Mouse (Mus musculus): Measurements from ENCODE around the gene Igtp.
"Not testable (repeated sequence)": the region's sequence is repeated elsewhere in the genome, so short reads cannot be mapped to it uniquely, and the experiment has no call there.

Gene Igtp

GRCm38 (mm10) chr11:58199229-58200037 is at the start of gene Igtp, which contains the start of gene Irgm2:
Gene Igtp (plus strand): TSS chr11:58199556.
Gene Irgm2 (plus strand): TSS chr11:58199618.
- DNase-seq (ENCODE audit: low spot score), result not testable (repeated sequence)

GRCm38 (mm10) chr11:58155458-58155857 is 43.9 kb upstream of the Igtp start:
- DNase-seq (ENCODE audit: low spot score), result no peak

GRCm38 (mm10) chr11:58156871-58157270 is 42.5 kb upstream of the Igtp start:
- no peak for DNase-seq (ENCODE audit: low spot score)

DNA sequence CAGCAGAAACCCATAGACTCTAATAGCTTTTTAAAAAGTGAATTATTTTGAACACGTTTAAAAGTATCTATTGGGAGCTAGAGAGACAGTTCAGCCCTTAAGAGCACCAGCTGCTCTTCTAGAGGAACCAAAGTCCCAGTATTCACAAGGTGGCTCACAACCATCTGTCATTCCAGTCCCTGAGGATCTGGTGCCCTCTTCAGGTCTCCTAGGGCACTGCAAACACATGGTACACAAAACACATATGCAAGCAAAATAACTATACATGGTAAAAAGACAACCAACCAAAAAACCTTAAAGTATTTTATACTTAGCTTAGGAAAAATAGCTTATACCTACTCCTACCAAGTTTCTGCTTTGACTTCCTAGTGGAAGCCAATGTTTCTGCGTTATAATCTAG is 34.3 kb upstream of the Igtp start:
- no peak for DNase-seq (ENCODE audit: low spot score)

DNA sequence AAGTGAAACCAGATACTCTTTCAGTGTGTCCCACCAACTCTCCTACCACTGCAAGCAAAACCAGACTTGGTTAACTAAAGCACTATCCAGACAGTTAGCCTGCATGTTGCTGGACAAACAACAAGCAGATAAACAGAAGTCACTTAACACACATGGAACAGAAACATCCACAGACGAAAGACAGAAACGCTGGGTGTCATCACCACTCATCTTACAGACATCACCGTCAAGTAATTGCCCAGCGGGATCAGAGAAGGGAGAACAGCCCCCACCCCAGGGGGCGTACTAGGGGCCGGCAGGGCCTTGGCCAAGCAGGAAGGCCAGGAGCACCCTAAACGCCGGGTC is 31.6 kb upstream of the Igtp start:
- DNase-seq (ENCODE audit: low spot score), result no peak

- DNase-seq (ENCODE audit: low spot score), result peak; percentile 72
These were observed 31.0 kb upstream of the Igtp start, which contains the start of gene Gemin5 for GRCm38 (mm10) chr11:58168167-58168915. Gene Gemin5 (minus strand): TSS chr11:58168539.

DNA sequence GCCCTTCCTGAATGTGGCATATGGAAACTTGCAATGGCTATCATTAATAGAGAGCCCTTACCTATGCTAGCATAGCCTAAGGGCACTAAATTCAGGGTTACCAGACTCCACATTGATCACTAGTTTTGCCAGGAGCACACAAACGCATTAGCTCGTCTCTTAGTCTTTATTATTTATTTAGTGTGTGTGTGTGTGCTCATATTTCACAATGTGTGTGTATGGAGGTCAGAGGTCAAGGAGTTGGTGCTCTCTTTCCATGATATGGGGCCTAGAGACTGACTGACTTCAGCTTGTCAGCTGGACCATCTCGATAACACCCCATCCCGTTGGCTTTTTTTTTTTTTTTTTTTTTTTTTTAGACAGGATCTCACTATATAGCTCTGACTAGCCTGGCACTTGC is 29.7 kb upstream of the Igtp start:
- no peak for DNase-seq (ENCODE audit: low spot score)

DNA sequence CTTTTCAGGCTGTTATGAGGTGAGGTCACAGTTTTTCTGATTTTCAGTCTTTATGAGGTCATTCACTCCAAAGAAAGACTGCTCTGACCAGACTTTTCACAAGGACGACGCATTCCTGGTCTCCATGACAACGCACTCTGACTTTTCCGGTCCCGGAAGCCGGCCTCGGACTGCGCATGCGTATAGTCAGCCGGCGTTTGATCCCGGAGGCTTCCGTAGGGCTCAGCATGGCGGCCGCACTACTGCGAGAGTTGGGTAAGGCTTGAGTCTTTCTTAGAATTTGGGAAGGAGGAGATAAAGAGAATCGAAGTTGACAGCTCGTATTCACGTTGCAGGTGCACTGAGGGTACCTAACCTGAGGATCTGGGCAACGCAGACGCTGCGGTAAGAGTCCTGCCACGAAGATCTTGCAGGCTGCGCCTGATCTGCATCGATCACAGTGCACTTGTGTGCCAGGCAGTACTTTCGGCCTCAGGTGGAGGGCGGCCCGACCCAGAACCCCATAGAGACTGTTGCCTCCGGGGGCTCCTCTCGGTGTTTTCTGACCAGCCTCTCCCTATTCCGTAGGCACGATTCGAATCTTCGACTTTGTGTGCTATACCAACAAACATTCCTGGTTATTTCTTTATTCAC is 27.8 kb upstream of the Igtp start, which contains the start of gene Mrpl22:
Gene Mrpl22 (plus strand): TSS at position 203 of the 633 bp plus-strand sequence.
- peak; percentile 91 for DNase-seq (ENCODE audit: low spot score)

- DNase-seq (ENCODE audit: low spot score), result peak; percentile 88
These were observed 19.8 kb upstream of the Igtp start for GRCm38 (mm10) chr11:58179563-58179962.

DNA sequence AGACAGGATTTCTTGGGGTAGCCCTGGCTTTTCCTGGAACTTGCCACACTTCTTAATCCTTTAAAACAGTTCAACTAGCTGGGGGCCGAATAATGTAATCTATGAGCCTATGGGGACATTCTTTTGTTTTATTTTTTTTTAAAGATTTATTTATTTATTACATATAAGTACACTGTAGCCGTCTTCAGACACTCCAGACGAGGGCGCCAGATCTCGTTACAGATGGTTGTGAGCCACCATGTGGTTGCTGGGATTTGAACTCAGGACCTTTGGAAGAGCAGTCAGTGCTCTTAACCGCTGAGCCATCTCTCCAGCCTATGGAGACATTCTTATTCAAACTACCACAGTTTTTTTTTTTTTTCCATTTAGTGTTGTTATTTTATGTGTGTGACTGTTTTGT is 19.4 kb upstream of the Igtp start:
- DNase-seq (ENCODE audit: low spot score), result not testable (repeated sequence)

DNA sequence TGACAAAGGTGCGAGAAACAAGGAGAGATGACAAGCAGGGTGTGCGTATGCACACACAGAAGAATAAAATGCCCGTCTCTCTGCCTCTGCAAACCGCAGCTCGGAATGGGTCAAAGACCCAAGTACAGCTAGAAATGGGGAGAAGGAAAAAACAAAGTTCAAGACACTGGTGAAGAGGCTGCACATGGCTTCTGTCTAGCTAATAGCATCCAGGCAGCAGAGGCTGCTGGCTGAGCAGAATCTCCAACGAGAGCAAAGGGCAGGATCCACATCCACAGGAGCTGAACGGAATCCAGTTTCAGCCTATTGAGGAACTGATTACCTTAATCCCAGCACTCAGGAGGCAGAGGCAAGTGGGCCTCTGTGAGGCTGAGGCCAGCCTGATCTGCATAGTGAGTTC is 18.6 kb upstream of the Igtp start:
- no peak for DNase-seq (ENCODE audit: low spot score)

- no peak for DNase-seq (ENCODE audit: low spot score)
These were observed 15.8 kb upstream of the Igtp start for GRCm38 (mm10) chr11:58183579-58183978.

DNA sequence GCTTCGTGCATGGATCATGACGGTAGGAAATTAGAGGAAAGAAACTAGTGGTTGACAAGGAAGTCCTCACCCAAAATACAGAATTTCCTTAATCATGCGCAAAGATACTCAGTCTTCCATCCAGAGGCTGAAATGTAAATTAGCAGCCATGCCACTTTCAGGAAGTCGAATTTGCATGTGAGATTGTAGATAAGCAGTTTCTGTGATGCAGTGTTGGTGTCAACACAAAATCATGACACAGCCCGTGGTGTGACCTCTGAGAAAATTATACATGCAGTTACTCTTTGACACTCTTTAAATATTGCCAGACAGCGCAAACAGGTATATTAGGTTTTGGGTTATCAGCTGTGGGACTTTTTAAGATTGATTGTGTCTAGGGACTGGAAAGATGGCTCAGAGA is 9.7 kb upstream of the Igtp start:
- no peak for DNase-seq (ENCODE audit: low spot score)

DNA sequence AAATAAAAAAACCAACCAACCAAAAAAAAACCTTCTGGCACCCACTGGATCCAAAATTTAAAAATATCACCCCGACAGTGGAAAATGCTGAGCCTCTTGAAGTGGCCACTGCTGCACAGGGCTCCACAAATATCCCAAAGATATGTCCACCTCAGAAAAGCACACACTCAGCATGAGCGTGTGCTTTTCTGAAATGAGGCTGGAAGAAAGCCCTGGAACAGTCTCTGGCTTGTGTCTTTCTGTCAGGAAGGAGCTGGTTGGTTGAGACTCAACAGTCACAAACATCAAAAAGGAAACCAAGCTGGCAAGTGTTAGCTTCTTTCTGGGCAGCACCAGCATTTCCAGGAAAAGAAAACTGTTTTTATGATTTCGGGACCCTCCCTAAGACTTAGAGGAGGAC is 6.0 kb upstream of the Igtp start:
- DNase-seq (ENCODE audit: low spot score), result no peak

DNA sequence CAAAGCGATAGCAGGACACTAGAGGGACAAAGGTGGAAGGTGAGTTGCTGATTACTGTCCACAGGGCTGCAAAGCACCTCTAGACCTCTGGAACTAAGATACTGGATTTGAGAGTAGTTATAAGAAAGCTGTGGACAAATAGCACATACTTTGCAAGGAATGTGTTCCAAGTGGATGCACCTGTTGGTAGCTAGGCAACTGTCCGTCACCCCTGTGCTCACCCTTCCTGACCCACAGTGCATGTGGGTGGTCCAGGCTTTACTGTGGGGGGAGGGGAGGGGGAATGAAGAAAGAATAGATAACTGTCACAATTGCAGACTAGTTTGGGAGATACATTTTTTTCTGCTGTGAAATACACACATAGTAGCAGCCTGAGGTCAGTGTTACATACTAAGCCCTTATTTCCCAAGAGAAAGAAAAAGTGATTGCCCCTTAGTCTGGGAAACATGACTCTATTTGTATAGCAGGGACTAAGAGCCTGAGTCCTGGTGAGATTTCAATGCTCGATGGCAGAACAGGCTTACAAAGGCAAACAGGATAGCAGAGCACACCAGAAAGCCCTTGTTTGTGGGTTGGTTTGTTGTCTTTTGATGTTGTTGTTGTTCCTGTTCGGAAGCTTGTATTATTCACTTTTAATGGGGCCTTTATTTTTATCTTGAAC is 5.4 kb upstream of the Igtp start:
- DNase-seq (ENCODE audit: low spot score), result no peak

DNA sequence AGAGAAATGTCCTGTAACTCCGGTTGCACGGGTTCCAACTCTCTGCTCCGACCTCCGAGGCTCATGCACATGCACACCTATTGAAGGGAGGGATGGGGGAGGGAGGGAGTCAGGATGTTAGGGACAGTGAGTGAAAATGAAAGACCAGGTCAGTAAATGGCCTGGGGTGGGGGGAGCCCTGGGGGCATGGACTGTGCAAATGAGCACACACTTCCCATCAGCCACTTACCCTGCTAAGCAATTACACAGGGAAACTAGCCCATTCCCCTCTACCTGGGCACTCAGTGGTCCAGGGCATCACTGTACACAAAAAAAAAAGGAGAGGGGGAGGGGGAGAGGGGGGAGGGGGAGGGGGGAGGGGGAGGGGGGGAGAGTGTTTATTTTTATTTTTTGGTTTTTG is 693 bp upstream of the Igtp start:
- DNase-seq (ENCODE audit: low spot score), result no peak

DNA sequence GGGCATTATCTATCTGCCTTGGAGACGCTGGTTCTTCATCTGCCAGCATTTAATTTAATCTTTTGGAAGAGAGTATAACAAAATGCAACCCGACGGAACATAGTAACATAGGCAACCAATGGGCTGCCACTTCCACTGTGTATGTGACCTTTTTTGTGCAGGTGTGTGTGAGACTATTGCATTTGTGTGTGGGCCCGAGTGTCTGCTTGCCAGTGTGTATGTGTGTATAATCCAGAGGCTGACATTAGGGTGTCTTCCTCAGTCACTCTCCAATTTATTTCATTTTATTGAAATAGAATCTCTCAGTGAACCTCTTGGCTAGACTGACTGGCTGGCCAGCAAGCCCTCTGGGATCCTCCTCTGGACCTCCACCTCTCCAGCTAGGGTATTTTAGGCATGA is 870 bp downstream of the Igtp start:
- DNase-seq (ENCODE audit: low spot score), result no peak

DNA sequence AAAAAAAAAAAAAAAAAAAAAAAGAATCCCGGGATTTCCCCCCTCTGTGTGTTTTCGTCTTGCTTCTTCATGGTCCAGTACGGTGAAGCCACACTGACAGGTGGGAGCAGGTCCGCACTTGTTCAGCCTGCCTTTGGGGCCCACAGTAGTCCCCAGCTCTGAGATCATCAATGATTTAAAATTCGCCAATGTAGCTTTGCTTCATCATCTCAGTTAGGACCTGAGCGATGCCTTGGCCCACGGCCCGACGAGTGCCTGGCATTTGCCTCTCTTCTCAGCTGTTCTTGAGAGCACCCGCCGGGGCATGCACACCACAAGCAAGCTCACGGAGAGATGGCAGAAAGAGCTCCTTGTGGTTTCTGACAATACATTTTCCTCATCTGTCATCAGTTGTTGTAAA is 1.7 kb downstream of the Igtp start:
- DNase-seq (ENCODE audit: low spot score), result no peak

DNA sequence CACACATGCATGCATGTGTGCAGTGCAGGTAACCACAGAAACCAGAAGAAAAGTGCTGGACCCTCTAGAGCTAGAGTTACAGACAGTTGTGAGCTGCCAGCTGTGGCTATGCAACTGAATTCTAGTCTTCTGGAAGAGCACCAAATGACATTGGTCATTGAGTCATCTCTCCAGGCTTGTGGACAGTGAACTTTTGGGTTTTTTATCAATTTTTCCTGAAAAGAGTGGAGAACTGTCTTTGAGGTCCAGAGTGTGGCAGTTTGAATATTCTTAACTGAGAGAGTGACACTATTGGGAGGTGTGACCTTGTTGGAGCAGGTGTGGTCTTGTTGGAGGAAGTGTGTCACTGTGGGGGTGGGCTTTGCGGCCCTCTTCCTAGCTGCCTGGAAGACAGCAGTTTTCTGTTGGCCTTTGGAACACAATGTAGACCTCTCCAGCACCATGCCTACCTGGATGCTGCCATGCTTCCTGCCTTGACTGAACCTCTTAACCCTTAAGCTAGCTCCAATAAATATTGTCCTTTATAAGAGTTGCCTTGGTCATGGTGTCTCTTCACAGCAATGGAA is 11.0 kb downstream of the Igtp start:
- DNase-seq (ENCODE audit: low spot score), result no peak

- DNase-seq (ENCODE audit: low spot score), result no peak
These were observed 11.8 kb downstream of the Igtp start for GRCm38 (mm10) chr11:58211062-58211681.

GRCm38 (mm10) chr11:58211682-58212067 is 12.3 kb downstream of the Igtp start:
- DNase-seq (ENCODE audit: low spot score), result no peak
